Mouse (Mus musculus): Measurements from ENCODE around the gene Mrfap1. TPM values are rescaled to one million over a fixed set of nuclear protein-coding genes. Genes with fewer than 3 reads are reported as not detected.

Gene Mrfap1
- 82.0 TPM for polyA plus RNA-seq (2015; fragmentation: Illumina TruSeq; extraction: RNeasy Lipid Tissue Mini Kit (QIAGEN cat#74804); ENCODE audit: insufficient read depth, low read depth, low replicate concordance)

DNA sequence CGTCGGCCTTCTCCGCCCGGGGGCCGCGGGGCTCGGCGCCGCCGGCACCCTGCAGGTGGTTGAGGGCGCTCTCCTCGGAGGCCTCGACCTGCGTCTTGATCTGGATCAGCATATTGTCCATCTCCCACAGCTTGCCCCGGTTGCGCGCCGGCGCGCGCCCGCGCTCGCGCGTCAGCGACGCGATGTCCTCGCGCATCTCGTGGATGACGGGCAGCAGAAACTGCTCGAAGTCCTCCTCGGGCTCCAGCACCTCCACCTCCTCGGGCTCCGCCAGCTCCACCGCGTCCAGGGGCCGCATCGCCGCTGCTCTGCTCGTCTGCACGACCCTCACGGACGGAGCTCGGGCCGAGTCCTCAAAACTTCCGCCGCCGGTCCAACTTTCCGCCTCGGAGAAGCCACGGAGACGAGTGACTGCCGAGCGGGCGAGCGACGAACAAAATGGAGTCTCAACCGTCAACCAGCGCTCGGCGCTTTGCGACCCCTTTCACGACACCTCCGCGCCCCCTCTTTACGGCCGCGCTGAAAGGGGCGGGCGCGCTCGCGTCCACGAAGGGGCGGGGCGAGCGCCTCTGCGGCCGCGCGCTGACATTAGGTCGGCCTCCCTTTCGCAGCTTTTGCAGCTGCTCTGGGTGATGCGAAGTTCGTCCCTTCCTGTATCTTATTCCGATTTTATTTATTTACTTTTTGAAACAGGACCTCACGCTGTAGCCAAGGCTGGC is at the start of gene Mrfap1:
TSS of gene Mrfap1 (minus strand) at position 477 of the 719 bp plus-strand sequence.

DNA sequence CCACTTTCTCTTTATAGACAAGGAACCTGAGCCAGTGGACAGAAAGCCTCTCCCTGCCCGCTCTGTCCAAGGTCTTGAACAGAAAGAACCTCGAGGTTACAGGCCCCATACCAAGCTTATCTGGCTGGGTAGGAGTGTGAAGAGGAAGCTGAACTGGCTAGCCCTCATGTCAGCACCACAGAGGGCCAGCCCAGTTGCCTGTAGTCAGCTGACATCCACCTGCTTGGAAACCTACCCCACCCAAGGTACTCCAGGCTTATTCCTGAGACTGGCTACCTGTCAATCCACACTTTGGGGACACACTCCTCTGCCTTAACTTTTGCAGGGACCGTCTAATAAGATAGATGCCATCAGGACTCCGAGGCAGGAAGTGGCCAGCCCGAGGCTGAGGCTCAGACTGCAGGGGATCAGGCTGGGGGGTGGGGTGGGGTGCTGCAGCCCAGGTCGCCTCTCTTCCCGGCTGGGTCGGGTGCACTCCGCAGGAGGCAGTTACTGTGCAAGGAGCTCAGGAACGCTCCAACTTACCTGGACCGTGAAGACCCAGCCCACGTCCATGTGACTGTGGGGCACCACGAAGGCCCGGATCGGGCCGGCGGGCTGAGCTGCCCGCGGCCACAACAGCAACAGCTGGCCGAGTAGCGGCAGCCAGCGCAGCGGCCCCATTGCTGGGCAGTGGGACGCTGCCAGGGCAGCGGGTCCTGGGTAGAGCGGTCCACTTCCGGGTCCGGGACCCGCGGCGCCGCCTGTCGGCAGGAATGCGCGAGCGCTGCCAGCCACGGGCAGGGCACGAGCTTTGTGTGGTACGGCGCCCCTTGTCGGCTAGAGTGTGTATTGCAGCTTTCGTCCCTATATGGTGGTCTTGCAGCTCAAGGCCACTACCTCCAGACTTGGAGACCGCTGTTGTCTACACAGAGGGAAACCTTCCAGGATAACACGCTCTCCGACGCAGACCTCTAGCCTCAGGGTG is 33.6 kb upstream of the Mrfap1 start, which contains the start of gene Man2b2:
TSS of gene Man2b2 (minus strand) at position 741 of the 967 bp plus-strand sequence.

DNA sequence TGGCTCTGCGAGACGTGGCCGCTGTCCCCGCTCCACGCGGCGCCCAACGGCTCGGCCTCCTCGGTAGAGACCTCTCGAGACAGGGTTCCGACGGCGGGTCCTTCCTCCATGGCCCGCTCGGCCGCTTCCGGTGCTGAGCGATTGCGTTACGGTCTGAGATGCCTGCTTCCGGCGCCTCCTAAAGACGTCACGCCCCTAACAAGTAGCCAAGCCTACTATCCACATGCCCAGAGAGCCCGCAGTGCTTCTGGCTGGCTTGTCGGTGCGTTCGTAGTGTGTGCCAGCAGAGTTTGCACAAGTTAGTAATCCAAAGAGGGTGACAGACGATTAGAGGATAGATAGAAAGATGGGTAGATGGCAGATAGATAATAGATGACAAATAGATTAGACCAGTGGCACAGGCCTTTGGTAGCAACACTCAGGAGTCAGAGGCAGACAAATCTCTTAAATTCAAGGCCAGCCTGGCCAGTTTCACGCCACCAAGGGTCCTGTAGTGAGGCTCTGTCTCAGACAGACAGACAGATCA is 48.0 kb downstream of the Mrfap1 start, which contains the start of gene Bloc1s4:
TSS of gene Bloc1s4 (minus strand) at position 115 of the 526 bp plus-strand sequence.

Other genes starting within 250 kb of the Mrfap1 start
- gene Tbc1d14, start 203.5 kb downstream of the Mrfap1 start, polyA plus RNA-seq (2015; fragmentation: Illumina TruSeq; extraction: RNeasy Lipid Tissue Mini Kit (QIAGEN cat#74804); ENCODE audit: insufficient read depth, low read depth, low replicate concordance) = 5.2 TPM
- 8.2 TPM for gene D5Ertd579e, start 100.7 kb downstream of the Mrfap1 start, polyA plus RNA-seq (2015; fragmentation: Illumina TruSeq; extraction: RNeasy Lipid Tissue Mini Kit (QIAGEN cat#74804); ENCODE audit: insufficient read depth, low read depth, low replicate concordance)
- 6.5 TPM for gene Bloc1s4, start 48.1 kb downstream of the Mrfap1 start, polyA plus RNA-seq (2015; fragmentation: Illumina TruSeq; extraction: RNeasy Lipid Tissue Mini Kit (QIAGEN cat#74804); ENCODE audit: insufficient read depth, low read depth, low replicate concordance)
- gene Man2b2, start 33.9 kb upstream of the Mrfap1 start, polyA plus RNA-seq (2015; fragmentation: Illumina TruSeq; extraction: RNeasy Lipid Tissue Mini Kit (QIAGEN cat#74804); ENCODE audit: insufficient read depth, low read depth, low replicate concordance) = 14.4 TPM
- gene Ppp2r2c, start 71.7 kb upstream of the Mrfap1 start, polyA plus RNA-seq (2015; fragmentation: Illumina TruSeq; extraction: RNeasy Lipid Tissue Mini Kit (QIAGEN cat#74804); ENCODE audit: insufficient read depth, low read depth, low replicate concordance) = 0.44 TPM
- 6.6 TPM for gene Wfs1, start 192.4 kb upstream of the Mrfap1 start, polyA plus RNA-seq (2015; fragmentation: Illumina TruSeq; extraction: RNeasy Lipid Tissue Mini Kit (QIAGEN cat#74804); ENCODE audit: insufficient read depth, low read depth, low replicate concordance)